Mouse (Mus musculus) G1E (cell line): Measurements from ENCODE around the gene Ccdc66.

Experiments used
- CTCF ChIP-seq: IDR thresholded peaks from 2 replicates; pipeline ENCODE4 v1.5.1; 2012; ENCODE audit warnings: low read depth, low read length, inconsistent platforms, mixed read lengths
- GATA1 ChIP-seq: IDR thresholded peaks from 2 replicates; pipeline ENCODE4 v1.6.1; 2012; ENCODE audit warnings: borderline replicate concordance, low read length, inconsistent platforms, mixed read lengths

DNA sequence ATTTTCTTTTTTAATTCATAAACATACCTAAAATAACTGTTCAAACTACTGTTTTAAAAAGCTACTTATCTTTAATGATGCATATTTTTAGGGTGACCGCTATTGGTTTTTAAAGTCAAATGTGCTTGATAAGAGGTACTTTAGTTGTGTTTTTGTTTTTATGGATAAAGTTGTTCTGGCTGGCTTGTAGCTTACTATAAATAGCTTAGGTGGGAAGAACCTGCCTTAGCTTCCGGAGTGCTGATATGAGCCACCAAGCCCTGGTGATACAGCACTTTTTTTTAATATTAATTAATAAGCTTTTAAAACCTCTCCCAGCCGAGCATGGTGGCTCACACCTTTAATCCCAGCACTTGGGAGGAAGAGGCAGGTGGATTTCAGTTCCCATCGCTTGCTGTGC is 61.3 kb downstream of the Ccdc66 start:
- no peak for TF ChIP-seq CTCF
- TF ChIP-seq GATA1 = no peak
